Mouse (Mus musculus) cerebellum, postnatal 4 days (tissue): ENCODE data around the gene Gabrr2.
A peak's percentile ranks its signal among the peaks of the same experiment; 100 is the strongest.
"Not testable (repeated sequence)": the region's sequence is repeated elsewhere in the genome, so short reads cannot be mapped to it uniquely, and the experiment has no call there.

Source experiments
- DNase-seq, 2 experiments: peaks; one replicate each; pipeline ENCODE4 v3.0.0; 2022; ENCODE audit warnings: low spot score in 2 of 2, mixed read lengths in 1 of 2

The Gabrr2 gene

GRCm38 (mm10) chr4:33068894-33069293, 6.1 kb downstream of the Gabrr2 start:
- DNase-seq = peak in 1 of 2 experiments; percentile 62

GRCm38 (mm10) chr4:33070326-33070725, 7.5 kb downstream of the Gabrr2 start:
- DNase-seq = no peak

GRCm38 (mm10) chr4:33071337-33071736, 8.5 kb downstream of the Gabrr2 start:
- DNase-seq = no peak

GRCm38 (mm10) chr4:33072526-33073161, 9.8 kb downstream of the Gabrr2 start:
- DNase-seq = no peak

GRCm38 (mm10) chr4:33074406-33074805, 11.6 kb downstream of the Gabrr2 start:
- DNase-seq = no peak

- DNase-seq = no peak
Observed at GRCm38 (mm10) chr4:33074851-33075250, 12.1 kb downstream of the Gabrr2 start.

- no peak for DNase-seq
Observed at GRCm38 (mm10) chr4:33075776-33076524, 13.2 kb downstream of the Gabrr2 start.

GRCm38 (mm10) chr4:33077161-33077560, 14.4 kb downstream of the Gabrr2 start:
- no peak for DNase-seq

GRCm38 (mm10) chr4:33077724-33078123, 14.9 kb downstream of the Gabrr2 start:
- no peak for DNase-seq

GRCm38 (mm10) chr4:33078492-33078891, 15.7 kb downstream of the Gabrr2 start:
- DNase-seq = no peak

GRCm38 (mm10) chr4:33099118-33099694, 36.4 kb downstream of the Gabrr2 start:
- DNase-seq = no peak

- DNase-seq = no peak
Observed at GRCm38 (mm10) chr4:33109720-33110458, 47.1 kb downstream of the Gabrr2 start.

GRCm38 (mm10) chr4:33110845-33111244, 48.0 kb downstream of the Gabrr2 start:
- DNase-seq = no peak

GRCm38 (mm10) chr4:33111358-33111757, 48.6 kb downstream of the Gabrr2 start:
- DNase-seq = no peak

- DNase-seq = not testable (repeated sequence)
Observed at GRCm38 (mm10) chr4:33112866-33113265, 50.1 kb downstream of the Gabrr2 start.

GRCm38 (mm10) chr4:33119118-33119517, 56.3 kb downstream of the Gabrr2 start:
- peak; percentile 54 to 85 for DNase-seq

GRCm38 (mm10) chr4:33124493-33124892, 61.7 kb downstream of the Gabrr2 start:
- DNase-seq = peak in 1 of 2 experiments; percentile 36

GRCm38 (mm10) chr4:33125409-33126084, 62.7 kb downstream of the Gabrr2 start:
- peak in 1 of 2 experiments; percentile 37 for DNase-seq

GRCm38 (mm10) chr4:33132221-33132620, 69.4 kb downstream of the Gabrr2 start, which contains the start of gene Gabrr1:
Gene Gabrr1 (plus strand): TSS chr4:33132521.
- DNase-seq = no peak
